Mouse (Mus musculus): ENCODE data around the gene Tspyl2.
"Not testable (repeated sequence)": the region's sequence is repeated elsewhere in the genome, so short reads cannot be mapped to it uniquely, and the experiment has no call there.

The Tspyl2 gene

DNA sequence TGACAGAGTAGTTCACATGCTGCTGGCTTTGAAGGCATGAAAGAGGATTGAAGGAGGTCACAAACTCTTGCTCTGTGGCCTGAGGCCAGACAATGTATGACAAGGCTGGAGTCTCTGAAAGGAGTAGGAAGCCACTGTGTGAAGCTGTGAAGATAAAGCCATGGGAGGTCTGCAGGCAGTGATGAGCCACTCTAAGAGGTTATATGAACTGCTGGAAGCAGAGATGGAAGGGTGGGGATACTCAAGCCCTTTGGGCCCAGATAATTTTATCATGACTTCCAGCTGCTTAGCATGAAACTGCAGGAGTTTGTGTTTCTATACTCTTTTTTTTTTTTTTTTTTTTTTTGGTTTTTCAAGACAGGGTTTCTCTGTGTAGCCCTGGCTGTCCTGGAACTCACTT, 34.9 kb downstream of the Tspyl2 start:
- in situ Hi-C loops (cut with MboI; ENCODE audit: low pct_unique_long_range_greater_than_20kb in 1 of 2, low sequenced_read_pairs in 2 of 2, unreplicated experiment in 1 of 2) = loop anchor here (5.0 to 10.0 kb wide), 2 partner anchors 63 to 65 kb away; no protein-coding TSS in a partner anchor

GRCm38 (mm10) chrX:152306224-152306623, 36.0 kb downstream of the Tspyl2 start:
- in situ Hi-C loops (cut with MboI; ENCODE audit: low pct_unique_long_range_greater_than_20kb in 1 of 2, low sequenced_read_pairs in 2 of 2, unreplicated experiment in 1 of 2) = loop anchor here (5.0 to 10.0 kb wide), 2 partner anchors 61 to 64 kb away; no protein-coding TSS in a partner anchor

GRCm38 (mm10) chrX:152287026-152287425, 55.2 kb downstream of the Tspyl2 start:
- in situ Hi-C loops (cut with MboI; ENCODE audit: low pct_unique_long_range_greater_than_20kb in 1 of 2, low sequenced_read_pairs in 2 of 2, unreplicated experiment in 1 of 2) = not testable (repeated sequence)

Data from mouse embryonic stem cell (cell line).